Mouse (Mus musculus) WW6 (cell line): ENCODE measurements around the gene Adamts13.

Experiments used
- DNase-seq: peaks from one replicate; pipeline ENCODE4 v3.0.0-alpha.2; 2013; ENCODE audit warnings: low read depth, low spot score

Gene Adamts13

DNA sequence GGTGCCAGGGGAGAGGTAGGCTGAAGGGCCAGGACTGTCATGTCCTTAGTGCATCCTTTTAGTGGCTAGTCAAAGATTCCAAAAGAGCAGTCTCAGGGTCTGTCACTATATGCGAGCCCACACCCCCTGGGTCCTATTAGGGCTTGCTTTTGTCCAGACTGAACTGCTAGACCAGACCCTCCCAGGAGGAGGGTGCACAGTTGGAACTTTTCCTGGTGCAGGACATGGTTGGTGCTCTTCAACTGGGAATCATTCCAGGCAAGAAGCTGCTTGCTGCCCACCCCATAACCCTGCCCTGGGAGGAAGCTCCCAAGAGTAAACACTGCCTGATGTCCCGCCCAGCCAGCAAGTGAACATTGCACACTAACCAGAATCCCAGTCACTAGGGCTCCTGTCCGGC, at the start of gene Adamts13:
Gene Adamts13, plus strand, starts transcription at position 301 of the 400 bp plus-strand sequence.
- no peak for DNase-seq

DNA sequence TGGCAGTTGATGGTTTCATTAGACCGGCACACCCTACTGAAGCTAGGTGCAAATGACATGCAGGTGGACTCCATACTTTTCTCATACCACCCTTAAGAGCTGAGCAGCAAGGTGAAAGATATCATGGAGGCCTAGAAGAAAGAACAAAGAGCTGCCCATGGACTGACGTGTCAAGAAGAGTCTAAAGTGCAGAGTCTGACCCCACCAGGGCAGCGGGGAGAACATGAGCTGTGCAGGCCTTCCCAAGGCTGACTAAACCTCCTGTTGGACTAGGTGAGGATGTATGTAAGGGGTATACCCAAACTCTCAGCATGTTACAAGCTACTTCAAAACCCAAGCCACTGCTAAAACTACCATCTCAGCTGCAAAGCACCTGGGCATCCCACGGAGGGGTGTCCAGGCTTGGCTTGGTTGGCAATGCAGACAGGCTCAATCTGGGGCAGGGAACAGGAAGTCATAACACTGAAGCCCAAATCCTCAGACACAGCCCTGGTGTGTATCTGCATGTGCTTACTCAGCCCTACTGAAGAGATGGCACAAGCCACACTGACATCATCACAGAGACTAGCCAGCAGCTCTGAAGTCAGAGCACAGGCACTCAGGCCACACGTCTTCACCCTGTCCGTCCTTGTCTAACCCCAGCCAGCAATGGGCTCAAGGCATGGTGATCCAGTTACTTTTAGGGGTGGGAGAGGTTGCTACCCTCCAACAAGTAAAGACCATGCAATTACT, 45.3 kb upstream of the Adamts13 start:
- no peak for DNase-seq

DNA sequence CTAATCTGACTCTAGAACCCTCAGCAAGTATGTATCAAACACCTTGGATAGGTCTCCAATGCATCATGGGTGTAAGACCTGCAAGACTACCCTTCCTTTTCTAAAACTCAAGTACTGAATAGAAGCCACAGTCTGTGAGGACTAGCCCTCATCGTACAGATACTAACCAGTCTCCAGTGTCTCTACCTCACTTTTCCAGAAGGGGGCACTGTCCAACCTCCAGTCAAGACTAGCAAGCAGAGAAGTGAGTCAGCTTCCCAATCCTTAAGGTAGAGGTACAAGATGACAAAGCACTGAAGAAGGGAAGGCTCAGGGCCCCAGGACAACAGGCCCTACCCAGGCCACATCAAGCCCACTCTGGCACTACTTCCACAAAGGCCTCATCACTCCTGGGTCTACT, 42.8 kb upstream of the Adamts13 start:
- DNase-seq, result no peak

DNA sequence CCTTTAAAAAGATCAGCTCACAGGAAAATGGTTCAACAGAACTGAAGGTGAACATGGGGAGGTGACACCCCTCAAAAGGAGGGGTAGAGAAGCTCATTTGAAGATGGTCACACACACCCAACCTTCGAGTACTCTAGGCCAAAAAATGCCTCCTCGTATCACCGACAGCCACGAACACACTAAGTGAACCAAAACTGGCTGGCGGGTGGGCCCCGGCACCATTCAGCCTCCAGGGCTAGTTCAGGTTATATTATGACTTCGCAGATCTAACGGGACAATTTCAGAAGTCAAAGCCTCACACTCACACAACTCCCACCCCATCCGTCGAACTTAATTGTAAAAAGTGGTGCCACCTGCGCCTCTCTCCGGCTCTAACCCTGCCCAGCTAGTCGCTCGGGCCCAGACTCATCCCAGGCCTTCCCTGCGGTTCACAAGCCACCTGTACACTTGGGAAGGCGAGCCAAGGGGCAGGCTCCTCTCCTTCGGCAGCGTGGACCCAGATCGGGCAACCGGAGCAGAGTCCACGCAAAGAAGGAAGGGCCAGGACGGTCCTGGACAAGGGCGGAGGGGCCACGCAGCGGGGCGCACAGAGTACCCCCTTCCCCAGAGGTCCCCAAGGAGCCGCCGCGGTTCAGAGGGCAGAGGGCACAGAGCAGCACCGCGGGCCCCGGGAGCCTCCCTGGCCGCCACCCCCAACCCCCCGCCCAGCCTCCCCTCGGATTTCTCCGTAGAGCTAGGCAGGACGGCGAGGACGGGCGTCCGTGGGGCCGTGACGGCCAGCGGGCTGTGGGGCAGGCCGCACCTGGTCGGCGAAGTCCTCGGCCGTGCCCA, 40.5 kb upstream of the Adamts13 start:
- DNase-seq, result no peak

DNA sequence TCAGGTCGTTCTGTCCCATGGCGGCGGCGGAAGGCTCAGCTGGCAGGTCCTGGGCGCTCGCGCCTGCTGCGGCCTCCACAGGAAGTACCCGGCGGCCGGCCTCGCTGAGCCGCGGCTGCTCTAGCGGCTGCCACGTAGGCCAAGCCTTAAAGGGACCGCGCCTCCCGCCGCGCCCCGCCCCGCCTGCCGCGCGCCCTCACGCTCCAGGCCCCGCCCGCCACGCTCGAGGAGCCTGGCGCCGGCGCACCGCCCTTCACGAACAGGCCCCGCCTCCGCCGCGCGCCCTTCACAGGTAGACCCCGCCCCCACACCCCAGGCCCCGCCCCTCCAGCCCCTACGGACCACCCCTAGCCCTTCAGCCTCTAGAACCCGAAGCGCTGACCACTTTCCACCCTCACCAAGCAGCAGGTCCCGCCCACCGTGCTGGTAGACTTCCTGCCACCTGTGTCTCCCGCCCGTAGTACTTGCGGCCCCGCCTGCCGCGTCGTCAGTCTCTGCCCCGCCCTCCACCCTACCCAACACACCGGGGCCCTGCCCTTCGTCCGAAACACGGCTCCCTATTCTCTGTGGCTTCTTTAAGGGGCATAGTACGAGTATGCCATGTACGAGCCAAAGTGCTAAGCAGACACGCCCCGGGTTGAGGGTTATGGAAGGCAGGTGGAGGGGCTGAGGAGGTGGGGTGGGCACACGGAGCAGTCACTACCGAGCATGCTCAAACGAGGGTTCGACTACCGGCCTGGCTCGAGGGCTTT, 39.7 kb upstream of the Adamts13 start, which contains the start of the genes Surf4 and Stkld1:
Gene Surf4, minus strand, starts transcription at position 625 of the 752 bp plus-strand sequence.
Gene Stkld1, plus strand, starts transcription at position 744 of the 752 bp plus-strand sequence.
- peak; percentile 86 for DNase-seq

DNA sequence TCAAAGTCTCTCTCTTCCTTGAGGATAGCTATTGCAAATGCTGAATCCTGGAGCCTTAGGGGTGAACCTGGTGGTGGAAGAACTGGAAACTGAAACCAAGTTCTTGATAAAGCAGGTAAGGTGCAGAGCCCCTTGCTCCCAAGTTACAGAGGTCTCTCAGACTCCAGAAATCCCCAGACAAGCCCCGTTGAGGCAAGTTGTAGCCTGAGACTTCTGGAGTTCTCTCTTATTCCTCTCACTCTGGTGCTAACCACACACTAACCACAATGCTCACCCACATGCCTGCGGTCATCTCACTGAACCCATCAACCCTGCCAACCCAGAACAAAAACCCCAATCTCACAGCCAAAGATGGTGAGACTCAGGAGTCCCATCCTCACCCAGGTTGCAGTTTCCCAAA, 37.9 kb upstream of the Adamts13 start:
- no peak for DNase-seq

DNA sequence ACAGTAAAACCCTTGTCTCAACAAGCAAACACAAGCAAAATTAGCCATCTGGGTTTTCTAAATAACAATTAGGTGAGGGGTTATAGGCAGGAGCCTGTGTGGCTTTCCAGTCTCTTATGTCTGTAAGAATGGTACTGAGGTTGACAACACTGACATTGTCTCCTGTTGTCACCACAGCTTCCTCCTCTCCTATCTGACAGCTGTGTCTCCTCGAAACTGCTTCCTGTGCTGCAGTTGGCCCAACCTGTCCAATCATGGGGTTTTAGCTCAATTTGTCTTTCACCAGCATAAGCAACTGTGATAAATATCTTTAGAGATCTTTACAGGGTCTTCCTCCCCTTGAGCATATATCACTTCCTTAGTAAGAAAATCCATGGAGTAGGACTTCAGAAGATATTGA, 36.8 kb upstream of the Adamts13 start:
- DNase-seq, result no peak

DNA sequence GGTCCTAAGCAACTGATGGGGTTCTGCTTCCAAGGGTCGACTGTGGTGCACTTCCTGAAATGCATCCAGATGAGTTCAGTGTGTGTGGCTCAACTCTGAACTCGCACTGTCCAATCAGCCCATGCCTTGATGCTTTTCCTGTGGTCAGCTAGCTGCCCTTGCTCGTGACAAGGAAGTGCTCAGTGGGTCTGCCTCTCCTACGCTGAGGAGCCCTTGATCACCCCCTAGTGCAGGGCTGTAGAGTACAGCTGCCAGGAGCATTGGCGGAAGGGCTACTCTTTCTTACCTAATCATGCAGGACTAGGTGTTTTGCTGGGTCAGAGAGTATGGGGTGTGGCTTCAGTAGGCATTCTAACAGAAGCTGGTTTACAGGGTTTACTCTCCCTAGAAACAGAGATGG, 31.7 kb upstream of the Adamts13 start:
- DNase-seq, result no peak

DNA sequence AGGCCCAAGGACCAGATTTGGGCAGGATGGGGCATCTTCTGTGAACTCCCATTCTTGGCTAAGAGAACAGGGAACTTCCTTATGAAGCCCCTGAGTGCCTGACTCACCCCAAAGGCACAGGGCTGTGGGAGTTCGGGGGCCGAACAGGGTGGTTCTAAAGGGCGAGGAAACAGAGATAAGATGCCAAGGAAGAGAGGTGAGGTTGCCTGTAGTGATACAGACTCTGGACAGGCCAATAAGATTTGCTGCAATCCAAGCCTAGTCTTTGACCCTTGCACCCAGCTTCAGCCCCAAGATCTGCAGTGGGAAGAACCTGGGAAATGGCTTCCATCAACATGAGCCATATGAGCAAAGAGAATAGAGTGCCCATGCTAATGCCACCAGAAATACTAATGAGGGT, 30.0 kb upstream of the Adamts13 start:
- no peak for DNase-seq

DNA sequence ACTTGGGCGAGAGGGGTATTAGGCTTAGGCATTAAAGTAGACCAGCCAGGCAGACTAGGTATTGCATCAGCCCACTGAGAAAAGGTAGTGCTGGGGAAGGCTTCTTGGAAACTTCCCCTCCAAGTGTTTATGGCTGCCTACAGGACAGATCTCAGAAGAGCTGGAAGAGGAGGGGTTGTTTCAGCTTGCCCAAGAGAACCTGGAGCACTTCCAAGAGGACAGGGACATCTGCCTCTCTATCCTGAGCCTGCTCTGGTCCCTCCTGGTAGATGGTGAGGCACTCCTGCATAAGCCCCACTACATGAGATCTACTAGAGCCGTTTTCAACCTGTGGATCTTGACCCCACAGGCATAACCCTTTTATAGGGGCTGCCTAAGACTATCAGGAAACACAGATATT, 22.8 kb upstream of the Adamts13 start:
- DNase-seq, result no peak

DNA sequence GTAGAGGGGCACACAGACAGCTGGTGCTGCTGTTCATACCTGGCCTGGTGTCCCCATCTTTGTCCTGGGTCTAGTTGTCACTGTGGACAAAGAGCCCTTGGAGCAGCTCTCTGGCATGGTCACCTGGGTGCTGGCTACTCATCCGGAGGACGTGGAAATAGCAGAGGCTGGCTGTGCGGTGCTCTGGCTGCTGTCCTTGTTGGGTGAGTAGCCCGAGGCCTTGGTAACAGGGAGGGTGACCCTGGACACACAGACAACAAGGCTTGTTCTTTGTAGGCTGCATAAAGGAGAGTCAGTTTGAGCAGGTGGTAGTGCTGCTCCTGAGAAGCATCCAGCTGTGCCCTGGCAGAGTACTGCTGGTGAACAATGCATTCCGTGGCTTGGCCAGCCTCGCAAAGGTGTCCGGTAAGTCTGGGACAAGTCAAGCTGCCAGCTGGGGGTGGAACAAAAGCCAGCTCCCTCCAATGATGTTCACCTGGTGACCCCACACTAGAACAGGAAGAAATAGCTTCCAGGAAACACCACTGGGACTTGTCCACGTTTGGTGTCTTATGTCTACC, 21.8 kb upstream of the Adamts13 start:
- no peak for DNase-seq

DNA sequence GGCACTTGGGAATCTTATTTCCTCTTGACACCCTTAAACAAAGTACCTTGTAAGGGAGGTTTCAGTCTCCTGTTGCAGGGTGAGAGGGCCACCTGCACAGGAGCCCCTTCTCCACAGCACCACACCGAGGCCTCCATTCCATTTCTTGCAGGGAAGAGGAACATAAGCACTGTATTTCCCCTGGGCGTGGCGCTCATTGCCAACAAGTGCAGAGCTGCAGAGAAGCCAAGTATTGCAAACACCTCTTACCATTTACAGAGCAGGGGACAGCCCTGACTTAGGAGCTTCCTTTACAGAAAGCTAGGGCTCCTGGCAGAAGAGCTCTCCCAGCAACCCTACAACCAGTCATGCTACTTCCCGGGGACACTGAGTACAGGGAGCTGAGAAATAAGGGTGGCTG, 21.0 kb upstream of the Adamts13 start:
- no peak for DNase-seq

DNA sequence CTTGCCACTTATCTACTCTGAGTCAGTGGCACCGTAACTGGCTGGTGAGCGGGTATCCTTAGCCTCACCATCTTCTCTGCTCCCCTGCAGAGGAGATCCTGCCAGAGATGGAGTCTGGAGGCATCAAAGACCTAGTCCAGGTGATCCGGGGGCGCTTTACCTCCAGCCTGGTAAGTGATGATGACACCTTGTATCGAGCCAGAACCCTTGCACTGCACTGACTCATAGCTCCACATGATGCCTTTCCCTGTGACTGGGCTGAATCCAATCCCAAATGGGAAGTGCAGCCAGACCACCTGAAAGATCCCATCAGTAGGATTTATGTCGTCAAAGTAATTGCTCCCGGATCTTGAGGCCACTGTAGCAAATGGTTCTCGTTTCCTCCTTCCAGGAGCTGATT, 20.4 kb upstream of the Adamts13 start:
- DNase-seq, result no peak

DNA sequence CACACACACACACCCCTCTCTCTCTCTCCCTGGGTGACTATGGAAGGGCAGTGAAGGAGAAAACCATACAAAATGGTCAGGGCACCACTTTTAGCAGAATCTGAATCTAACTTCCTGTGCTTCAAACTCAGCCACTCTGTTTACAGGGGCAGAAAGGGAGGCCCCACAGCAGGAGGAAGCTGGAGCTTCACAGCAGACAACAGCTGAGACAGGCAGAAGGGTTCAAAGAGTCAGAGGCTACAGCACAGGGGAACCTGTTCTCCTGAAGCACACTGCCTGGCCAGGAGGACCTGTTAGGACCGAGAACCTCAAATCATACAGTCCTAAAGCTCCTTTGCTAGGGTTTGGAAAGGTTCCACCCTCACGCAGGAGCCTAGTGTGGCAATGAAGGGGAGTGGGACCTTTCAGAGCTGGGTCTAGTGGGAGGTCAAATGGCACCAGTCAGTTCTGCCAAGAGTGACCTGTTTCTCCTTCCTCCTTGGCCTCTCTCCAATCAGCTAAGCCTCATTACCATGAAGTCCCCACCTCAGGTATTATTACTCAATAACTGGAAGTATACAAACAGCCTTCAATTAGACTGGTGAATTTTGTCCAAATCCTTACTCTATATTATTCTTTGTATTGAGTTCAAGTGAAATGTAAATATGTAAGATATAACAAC, 18.4 kb upstream of the Adamts13 start:
- no peak for DNase-seq

DNA sequence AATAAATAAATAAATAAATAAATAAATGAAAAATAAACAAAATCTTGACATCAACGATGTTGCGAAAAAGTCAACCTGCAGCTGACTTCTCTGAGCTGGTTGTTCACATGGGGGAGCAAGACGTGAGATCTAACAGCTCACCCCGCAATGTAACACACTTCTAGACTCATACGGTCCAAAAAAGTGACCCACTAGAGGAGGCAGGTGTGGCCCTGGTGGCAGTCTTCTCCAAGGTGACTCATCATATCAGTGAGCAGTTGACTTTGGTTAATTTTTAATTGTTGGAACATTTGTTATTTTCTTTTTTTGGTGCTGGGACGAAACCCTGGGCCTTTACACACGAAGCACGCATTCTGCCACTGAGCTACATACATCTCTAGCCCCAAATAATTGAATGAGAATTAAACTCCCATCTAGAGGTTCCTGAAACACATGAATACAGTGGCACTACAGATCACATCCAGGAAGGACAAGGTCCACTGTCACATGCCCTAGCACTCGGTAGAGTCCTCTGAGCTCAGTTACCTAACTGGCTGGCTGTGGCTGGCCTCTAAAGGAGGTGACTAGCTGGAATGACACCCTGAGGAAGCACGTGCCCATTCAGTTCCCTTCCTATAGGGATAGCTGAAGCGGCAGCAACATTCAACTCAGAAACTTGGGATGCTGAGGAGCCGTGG, 16.3 kb upstream of the Adamts13 start:
- no peak for DNase-seq

DNA sequence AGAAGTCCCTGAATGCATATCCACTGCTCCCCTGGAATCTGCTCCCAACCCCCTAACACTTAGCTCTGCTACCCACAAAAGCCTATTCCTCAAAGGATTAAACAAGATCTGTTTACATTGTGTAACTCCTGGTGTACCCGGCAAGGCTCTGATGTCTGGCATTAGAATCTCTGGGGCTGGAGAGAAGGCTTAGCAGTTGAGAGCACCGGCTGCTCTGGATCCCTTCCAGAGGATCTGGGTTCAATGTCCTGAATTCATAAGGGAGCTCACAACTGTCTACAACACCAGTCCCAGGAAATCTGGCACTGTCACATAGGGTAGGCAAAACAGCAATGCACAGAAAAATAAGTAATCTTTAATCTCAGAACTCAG, 15.7 kb upstream of the Adamts13 start:
- DNase-seq, result no peak

DNA sequence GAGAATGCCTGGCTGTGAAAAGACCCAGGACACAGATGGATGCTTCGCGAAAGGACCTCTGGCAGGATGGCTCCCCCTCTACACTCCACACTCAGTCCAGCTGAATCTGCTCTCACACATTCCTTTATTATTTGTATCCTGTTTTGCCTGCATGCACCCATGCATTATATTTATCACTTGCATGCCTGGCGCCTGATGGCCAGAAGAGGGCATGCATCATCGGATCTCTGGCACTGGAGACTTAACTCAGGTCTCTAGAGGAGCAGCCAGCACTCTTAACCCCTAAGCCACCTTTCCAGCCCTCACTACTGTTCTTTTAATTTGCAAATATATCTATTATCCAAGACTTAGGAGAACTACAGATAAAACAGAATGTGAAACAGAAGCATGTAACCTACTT, 12.5 kb upstream of the Adamts13 start:
- no peak for DNase-seq

DNA sequence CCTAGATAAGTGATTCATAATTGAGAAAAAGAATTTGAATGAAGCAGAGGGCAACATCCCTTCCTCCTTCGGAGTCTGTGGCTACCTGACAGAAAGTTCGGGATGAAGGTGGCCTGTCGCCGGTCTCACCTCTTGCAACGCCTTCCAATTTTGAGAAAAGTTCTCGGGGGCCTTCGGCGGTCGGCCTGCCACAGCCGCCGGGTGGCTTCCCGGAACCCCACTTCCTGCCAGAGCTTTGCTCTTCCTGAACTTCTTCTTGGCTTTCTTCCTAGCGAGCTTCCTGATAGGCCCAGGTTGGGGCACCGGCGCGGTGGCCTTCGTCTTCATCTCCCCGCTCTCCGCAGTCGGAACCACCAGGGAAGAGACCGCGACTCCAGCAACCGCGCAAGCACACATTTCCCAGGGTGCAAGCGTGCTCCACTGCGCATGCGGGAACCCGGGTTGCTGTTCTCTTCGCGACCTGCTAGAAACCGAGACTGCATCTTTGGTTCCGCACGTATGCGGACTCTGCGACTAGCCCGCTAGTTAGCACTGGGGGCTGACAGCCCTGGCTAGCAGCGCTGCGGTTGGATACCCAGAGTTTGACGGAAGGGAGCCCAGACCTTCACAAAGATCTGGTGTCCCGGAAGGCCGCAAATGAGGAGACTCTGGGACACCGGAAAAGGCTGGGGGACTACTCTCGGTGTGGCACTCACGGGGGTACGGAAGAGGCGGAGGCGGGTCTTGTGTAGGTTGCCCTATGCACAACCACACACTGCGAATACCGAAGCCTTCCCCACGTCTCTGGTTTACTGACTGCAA, 9.1 kb upstream of the Adamts13 start, which contains the start of gene Rexo4:
Gene Rexo4, minus strand, starts transcription at position 464 of the 801 bp plus-strand sequence.
- peak; percentile 84 for DNase-seq

DNA sequence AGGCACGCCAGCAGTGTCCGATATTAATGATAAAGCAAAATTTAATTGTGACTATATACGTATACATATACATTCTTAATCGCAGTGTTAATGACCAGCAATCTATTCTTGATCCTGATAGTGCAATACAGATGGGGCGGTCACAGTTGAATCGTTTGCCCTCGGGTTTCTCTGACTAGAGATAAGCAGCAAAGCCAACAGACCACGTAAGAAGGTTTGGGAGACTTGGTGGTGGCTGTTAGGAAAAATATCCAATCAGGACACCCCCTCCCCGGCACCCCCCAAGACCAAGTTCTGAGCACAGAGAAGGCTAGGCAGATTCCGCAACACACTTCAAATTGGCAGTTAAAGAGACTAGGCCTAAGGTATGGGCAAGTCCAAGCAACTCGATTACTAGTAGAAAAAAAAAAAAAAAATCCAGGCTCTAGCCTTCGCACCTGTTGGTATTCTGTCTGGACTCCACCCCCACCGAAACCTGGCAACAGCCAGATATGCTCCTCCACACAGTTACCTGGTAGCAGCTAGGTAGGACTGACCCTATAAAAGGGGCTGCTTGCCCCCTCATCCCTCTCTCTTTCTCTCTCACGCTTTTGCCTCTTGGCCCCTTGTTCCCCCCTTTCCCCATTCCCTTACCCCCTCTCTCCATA, 8.4 kb upstream of the Adamts13 start:
- no peak for DNase-seq
